Mouse (Mus musculus): ENCODE data around the gene Lgals7.

Lgals7 gene

GRCm38 (mm10) chr7:28863540-28863939, at the start of gene Lgals7:
Gene Lgals7 (plus strand): TSS chr7:28863853.
- DNase-seq (ENCODE audit: low read depth, low spot score), result no peak

GRCm38 (mm10) chr7:28814306-28815034, 49.2 kb upstream of the Lgals7 start:
- DNase-seq (ENCODE audit: low read depth, low spot score), result no peak

- no peak for DNase-seq (ENCODE audit: low read depth, low spot score)
These were observed 48.4 kb upstream of the Lgals7 start for GRCm38 (mm10) chr7:28815230-28815629.

- no peak for DNase-seq (ENCODE audit: low read depth, low spot score)
These were observed 47.5 kb upstream of the Lgals7 start for GRCm38 (mm10) chr7:28816201-28816600.

- no peak for DNase-seq (ENCODE audit: low read depth, low spot score)
These were observed 46.7 kb upstream of the Lgals7 start for GRCm38 (mm10) chr7:28816920-28817319.

GRCm38 (mm10) chr7:28817524-28817923, 46.1 kb upstream of the Lgals7 start:
- no peak for DNase-seq (ENCODE audit: low read depth, low spot score)

GRCm38 (mm10) chr7:28817957-28818356, 45.7 kb upstream of the Lgals7 start:
- DNase-seq (ENCODE audit: low read depth, low spot score), result no peak

- no peak for DNase-seq (ENCODE audit: low read depth, low spot score)
These were observed 45.2 kb upstream of the Lgals7 start for GRCm38 (mm10) chr7:28818436-28818835.

GRCm38 (mm10) chr7:28818861-28819452, 44.7 kb upstream of the Lgals7 start:
- no peak for DNase-seq (ENCODE audit: low read depth, low spot score)

GRCm38 (mm10) chr7:28819571-28819970, 44.1 kb upstream of the Lgals7 start:
- DNase-seq (ENCODE audit: low read depth, low spot score), result no peak

- DNase-seq (ENCODE audit: low read depth, low spot score), result no peak
These were observed 43.0 kb upstream of the Lgals7 start for GRCm38 (mm10) chr7:28820358-28821260.

- DNase-seq (ENCODE audit: low read depth, low spot score), result no peak
These were observed 42.3 kb upstream of the Lgals7 start for GRCm38 (mm10) chr7:28821261-28821831.

- DNase-seq (ENCODE audit: low read depth, low spot score), result no peak
These were observed 41.1 kb upstream of the Lgals7 start for GRCm38 (mm10) chr7:28822556-28822955.

GRCm38 (mm10) chr7:28822993-28823903, 40.4 kb upstream of the Lgals7 start:
- no peak for DNase-seq (ENCODE audit: low read depth, low spot score)

- DNase-seq (ENCODE audit: low read depth, low spot score), result no peak
These were observed 39.7 kb upstream of the Lgals7 start for GRCm38 (mm10) chr7:28823932-28824331.

- peak; percentile 94 for DNase-seq (ENCODE audit: low read depth, low spot score)
These were observed 38.5 kb upstream of the Lgals7 start, which contains the start of gene Ech1 for GRCm38 (mm10) chr7:28824941-28825685. Gene Ech1 (plus strand): TSS chr7:28825217.

GRCm38 (mm10) chr7:28825686-28826401, 37.8 kb upstream of the Lgals7 start:
- DNase-seq (ENCODE audit: low read depth, low spot score), result no peak

- no peak for DNase-seq (ENCODE audit: low read depth, low spot score)
These were observed 37.3 kb upstream of the Lgals7 start for GRCm38 (mm10) chr7:28826402-28826772.

GRCm38 (mm10) chr7:28827338-28827737, 36.3 kb upstream of the Lgals7 start:
- no peak for DNase-seq (ENCODE audit: low read depth, low spot score)
